Mouse (Mus musculus) gastrocnemius, postnatal 10 days (tissue): ENCODE measurements at regions not wholly inside any gene's neighbourhood (a gene's known extent, or its start where the extent isn't known, plus 50 kb on each side); places are given as distances from the start of the nearest gene placed in this dataset.

Experiments used
- DNase-seq: peaks from one replicate; pipeline ENCODE4 v3.0.0; 2021; ENCODE audit warnings: mixed read lengths

DNA sequence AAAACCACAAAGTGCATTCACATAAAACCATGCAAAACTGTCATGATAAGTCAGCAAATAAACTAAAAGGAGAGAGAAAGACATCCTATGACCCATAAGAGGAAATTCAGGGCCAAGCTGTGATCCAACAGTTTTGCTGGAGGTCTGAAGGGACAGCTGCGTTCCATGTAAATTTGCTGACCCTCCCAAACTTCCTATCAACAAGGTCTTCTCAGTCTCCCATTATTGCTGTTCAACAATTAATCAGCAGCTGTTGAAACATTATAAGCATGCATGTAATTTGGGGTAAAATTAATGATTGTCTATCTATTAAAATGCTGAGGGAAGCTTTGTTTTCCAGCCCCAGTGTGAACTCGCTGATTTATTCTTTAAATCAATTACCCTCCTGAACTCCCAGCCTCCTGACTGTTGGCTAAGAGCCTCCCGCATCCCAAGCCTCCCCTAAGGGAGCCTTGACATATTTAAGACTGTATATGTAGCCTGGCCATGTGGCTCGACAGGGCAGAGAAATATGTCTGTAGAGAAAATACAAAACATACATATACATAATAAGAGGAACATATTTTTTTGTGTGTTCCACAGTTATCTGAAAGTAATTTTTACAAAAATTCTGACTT is 478.3 kb downstream of the Efnb2 start:
- DNase-seq, result no peak

DNA sequence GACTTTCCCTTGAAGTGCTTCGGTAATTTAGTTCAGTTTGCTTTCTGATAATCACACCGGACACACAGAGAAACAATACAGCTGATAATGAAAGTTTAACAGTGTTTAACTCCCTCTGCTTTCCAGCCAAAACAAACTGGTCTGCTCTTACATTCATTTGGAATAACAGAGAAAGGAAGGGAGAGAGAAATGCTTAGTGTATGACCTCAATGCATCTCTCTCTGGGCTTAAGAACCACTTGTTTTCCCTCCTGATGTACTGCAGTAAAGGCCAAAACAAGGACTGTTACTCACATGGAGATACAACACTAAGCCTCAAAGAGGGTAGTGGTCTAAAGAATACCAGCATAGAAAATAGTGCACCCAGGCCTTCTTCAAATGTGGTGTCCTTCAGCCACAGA is 478.9 kb downstream of the Efnb2 start:
- DNase-seq, result no peak

GRCm38 (mm10) chr8:8174286-8174685 is 486.8 kb downstream of the Efnb2 start:
- no peak for DNase-seq

DNA sequence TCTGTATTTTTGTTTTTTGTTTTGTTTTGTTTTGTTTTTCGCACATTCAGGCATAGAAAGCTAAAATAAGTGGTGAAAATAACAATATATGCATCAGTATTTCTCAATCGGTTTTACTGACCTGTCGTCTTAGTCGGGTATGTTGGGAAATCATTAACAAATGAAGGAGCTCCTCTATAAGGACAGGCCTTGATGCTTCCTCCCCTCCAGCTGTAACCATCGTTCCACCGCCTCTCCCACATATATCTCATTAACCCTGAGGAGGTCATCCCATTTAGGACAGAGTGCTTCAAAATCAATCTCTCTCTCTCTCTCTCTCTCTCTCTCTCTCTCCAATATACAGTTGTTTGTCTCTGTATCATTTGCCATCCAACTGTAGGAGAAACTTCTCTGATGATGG is 492.4 kb downstream of the Efnb2 start:
- DNase-seq, result no peak

- no peak for DNase-seq
Measured at GRCm38 (mm10) chr8:8168250-8168649, 492.8 kb downstream of the Efnb2 start.

- DNase-seq, result no peak
Measured at GRCm38 (mm10) chr8:8147527-8147926, 513.5 kb downstream of the Efnb2 start.

DNA sequence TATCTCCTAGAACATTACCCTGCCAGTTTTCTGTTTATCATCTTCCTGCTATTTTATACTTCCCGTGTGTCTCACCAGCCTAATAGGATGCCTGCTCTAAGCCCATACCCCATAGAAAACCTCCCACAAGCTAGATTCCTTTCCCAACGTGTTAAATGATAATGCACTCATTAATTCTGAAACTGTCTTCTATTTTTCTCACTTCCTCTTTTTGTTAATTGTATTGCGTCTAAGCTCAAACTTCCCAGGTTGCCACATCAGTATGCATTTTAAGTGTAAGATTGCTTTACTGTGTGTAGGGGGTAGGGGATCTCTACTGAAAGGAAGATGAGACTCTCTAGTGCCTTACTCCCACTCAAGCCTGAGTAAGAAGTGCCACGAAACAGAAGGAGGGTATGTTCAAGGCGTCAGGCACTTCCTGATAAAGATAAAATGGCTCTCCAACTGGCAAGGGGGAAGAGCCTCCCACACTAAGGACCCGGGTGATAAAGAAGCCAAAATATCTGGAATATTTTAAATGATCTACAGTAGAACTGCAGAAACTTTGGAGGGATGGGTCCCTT is 518.0 kb downstream of the Efnb2 start:
- DNase-seq, result no peak

GRCm38 (mm10) chr8:8142461-8142860 is 518.6 kb downstream of the Efnb2 start:
- DNase-seq, result no peak

GRCm38 (mm10) chr8:8139720-8140119 is 521.3 kb downstream of the Efnb2 start:
- no peak for DNase-seq

DNA sequence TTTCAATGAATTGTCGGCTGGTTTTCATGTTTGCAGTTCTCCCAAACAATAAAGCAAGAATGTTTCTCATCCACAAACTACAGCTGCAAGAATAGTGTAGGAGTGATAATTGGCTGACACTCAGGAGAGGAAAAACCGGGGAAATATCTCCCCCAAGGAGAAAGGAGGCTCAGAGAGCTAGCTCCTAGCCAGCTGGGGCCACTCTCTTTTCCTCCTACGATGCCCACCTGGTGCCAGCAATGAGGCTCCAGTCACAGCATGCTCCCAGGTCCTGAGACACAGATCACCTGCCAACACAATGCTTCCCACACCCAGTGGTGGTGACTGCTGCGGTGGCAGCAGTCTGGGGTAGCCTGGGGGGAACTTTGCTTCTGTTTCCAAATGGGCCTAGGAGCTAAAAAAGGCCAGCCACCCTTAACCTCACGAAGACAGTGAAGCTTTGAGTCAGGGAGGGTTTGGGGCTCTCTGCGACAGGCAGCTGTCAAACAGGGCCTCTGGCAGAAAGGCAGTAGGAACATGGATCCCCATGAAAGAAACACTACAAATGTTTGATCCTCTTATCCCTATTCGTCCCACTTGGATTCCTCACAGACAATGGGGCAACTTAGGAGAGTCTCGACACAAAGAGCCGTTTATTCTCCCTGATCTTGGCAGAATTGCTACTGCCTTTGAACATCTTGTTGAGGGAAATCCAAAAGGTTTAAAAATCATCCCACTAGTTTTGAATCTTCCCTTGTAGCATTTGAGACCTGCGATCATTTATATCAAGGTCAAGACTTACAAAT is 527.8 kb downstream of the Efnb2 start:
- DNase-seq, result no peak

- DNase-seq, result no peak
Measured at GRCm38 (mm10) chr8:8131961-8132376, 529.1 kb downstream of the Efnb2 start.

GRCm38 (mm10) chr8:8130806-8131205 is 530.2 kb downstream of the Efnb2 start:
- no peak for DNase-seq

GRCm38 (mm10) chr8:8115595-8116429 is 545.2 kb downstream of the Efnb2 start:
- DNase-seq, result no peak

- no peak for DNase-seq
Measured at GRCm38 (mm10) chr8:8114604-8115003, 546.4 kb downstream of the Efnb2 start.

- DNase-seq, result no peak
Measured at GRCm38 (mm10) chr8:8109785-8110350, 551.2 kb downstream of the Efnb2 start.

DNA sequence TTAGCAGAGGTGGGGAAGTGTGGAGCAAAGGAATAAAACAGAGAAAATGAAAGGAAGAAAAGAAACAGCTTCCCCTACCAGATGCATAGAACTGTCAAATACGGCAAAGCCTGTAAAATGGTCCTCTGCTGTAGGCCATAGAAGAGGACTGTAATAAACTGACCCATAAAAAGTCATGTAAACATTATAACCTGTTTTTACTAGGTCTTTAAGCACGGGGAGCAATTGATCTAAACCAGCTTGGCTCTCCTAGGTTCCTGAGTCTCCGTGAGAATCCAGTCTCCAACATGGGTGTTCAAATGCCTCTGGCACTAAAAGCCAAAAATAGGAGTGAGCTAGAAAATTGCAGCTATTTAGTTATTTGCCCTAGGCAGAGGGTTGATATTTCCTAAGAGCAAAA is 557.5 kb downstream of the Efnb2 start:
- no peak for DNase-seq

DNA sequence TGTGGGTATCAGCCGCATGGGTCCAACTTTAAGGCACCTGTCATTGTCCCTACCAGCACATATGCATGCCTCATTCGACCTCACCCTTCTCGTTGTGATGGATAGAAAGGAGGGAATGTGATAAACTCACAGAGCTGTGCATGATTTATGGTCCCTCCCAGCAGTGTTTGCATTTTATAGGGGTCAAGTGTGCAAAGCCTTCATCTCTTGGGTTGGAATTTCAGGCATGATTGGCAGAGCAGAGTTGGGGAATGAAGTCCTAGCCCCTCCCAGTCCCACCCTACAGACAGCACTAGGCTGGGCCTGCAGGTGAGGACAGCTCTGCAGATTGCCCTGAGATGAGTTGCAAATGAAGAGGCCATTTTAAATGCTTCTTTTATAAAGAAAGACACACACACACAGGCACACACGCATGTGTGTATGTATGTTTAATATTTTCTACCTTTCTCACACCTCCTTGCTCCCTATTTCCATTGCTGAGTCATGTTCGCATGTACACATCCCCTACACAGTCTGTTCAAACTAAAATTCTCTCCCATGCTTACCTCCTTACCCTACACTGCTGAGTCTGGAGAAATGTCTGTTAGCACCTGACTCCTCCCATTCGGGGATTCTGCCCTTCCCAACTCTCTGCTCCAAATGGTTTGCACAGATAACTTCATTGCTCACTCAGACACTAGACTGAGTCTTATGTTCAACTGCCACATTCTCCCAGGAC is 558.9 kb downstream of the Efnb2 start:
- no peak for DNase-seq

GRCm38 (mm10) chr8:8092551-8092950 is 568.5 kb downstream of the Efnb2 start:
- no peak for DNase-seq

DNA sequence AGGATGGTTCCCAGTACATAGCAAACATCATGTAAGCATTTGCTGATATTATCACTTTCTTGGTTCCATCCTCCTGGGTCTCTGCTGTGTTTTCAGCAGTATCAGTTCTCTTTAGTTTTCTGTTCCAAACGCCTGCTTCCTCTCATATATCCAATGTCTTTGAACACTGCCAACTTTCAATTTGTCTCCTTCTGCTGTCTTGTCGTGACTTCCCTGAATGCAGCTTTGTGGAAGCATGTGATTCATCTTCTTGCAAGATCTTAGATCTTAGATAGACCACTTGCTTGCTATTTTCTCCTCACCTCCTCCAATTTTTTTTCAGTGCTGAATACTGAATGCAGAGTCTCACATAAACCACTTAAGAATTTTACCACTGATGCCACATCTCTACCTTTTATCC is 576.4 kb downstream of the Efnb2 start:
- DNase-seq, result no peak

GRCm38 (mm10) chr8:8064074-8064473 is 597.0 kb downstream of the Efnb2 start:
- DNase-seq, result no peak

- DNase-seq, result no peak
Measured at GRCm38 (mm10) chr8:8054224-8054916, 606.7 kb downstream of the Efnb2 start.
